Mouse (Mus musculus) cerebellum, adult 11-12 months (tissue): ENCODE results near the gene Rtca.
A peak's percentile ranks its signal among the peaks of the same experiment; 100 is the strongest.

Source experiments
- DNase-seq: peaks from one replicate; pipeline ENCODE4 v3.0.0; 2022

Rtca gene

DNA sequence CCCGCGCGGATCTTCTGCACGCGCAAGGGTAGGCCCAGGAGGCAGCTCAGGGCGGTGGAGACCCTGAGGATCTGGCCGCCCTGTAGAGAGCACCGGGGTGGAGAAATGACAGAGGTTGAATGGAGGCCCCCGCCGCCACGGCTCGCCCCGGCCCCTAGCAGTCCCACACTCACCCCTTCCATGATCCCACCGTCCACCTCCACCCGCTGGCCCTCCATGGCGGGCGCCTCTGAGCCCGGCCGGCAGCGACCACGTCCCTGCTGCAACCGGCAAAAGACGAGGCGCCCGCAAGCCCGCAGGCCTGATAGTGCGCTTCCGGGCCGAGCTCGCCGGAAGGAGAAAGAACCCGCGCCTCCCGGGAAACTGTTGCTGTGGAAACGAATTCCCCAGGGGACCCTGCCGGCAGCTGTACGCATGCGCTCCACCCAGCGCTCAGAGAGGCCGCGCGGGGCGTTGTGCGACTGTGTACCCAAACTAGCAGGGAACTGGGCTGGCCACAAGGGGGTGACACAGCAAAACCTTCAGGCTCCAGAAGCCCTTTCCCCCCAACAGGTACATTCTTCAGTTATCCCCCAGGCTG is at the start of gene Rtca:
TSS of gene Rtca (minus strand) at position 437 of the 580 bp plus-strand sequence.
- DNase-seq: peak; percentile 97

DNA sequence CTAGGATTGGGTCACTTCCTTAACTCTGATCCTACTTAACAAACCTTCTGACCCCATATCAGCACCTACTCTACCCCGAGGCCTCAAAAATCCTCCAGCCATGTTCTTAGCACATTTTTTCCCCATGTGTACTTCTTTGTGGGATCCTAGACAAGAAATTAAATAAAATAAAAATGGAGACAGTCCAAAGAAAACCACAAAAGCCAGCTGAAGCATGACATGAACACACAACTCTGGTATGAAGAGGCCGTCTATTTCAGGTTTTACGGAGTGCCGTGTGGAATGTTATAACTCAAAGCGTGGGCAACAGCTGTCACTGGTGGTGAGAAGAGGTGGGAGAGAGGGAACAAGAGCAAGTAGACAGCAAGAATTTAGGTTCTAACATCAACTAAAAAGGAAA is 43.4 kb upstream of the Rtca start:
- DNase-seq: no peak

DNA sequence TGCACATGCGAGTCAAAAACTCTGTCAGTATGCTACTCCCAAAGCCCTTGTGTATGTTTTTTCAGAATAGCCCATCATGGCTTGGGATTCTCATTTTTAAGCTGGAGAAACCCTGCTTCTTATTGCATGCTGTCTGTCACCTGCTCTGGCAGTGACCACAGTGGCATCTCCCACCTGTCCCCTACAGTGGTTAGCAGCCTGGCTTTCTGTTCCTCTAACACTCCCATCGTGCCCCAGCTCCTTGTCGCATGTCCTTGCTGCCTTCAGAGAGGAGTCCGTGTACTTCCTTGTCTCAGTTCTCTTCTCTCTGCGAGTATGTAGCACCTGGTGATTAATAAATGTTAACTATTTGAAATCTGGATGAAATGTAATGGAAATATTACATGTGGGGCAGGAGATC is 39.4 kb upstream of the Rtca start:
- no peak for DNase-seq

DNA sequence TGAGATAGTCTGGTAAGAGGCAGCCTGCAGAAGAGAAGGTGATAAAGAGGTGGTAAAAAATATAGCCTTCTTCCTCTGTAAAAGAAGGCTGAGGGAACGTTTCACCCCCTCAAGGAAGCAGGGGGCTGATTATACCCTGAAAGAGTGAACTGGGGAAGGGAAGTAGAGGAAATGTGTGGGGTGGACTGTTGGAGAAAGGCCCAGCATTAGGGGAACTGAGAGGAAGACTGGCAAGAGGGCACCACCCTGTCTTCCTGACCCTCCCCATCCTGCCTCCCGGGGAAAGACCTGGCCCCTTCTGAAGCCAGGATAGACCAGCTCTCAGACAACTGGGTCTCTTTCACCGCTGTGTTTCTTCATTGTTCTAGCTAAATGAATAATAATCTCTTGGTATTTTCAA is 34.5 kb upstream of the Rtca start:
- no peak for DNase-seq

GRCm38 (mm10) chr3:116542070-116542469 is 34.1 kb upstream of the Rtca start:
- no peak for DNase-seq

DNA sequence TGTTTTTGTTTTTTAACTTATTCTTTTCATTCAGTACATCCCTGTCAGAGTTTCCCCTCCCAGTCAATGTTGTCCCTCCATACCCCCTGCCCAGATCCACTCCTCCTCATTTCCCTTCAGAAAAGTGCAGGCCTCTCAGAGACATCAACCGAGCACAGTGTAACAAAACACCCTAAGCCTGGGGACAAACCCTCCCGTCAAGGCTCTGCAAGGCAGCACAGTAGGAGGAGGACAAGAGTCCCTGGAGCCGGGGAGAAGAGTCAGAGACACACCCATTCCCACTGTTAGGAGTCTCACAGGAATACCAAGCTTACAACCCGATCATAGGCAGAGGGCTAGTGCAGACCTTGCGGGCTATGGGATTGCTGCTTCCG is 29.2 kb upstream of the Rtca start:
- DNase-seq: no peak

DNA sequence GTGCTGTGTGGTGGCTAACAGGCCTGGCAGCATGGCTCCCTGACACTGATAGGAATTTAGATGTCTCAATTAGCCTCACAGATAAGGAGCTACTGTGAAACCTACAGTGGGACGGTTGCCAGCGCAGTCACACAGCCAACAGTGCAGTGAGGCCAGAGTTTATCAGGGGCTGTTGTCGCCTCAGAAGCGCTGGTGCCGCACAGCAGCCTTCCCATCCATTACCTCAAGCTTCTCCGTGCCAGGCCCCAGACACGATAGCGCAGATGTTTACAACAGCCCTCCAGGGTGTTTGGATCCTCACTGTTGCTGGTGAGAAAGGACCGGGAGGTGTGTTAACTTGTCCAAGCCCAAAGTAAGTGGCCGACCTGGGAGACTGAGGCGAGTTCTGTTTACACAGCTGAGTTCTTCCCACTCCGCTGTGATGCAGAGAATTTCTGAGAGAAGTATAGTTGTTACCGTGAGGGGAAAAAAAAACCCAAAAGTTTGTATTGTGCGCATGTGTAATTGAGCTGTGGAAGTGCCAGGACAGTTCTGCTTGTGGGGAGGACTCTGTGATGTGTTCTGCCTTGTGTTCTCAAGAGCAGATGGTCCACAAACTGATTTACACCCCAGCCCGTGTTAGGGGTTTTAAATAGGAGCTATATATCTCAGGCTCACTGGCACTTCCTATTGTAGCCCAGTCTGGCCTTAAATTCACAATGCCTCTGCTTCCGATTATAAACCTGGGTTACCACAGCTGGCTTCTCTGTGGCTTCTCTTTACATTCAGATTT is 28.6 kb upstream of the Rtca start:
- no peak for DNase-seq

DNA sequence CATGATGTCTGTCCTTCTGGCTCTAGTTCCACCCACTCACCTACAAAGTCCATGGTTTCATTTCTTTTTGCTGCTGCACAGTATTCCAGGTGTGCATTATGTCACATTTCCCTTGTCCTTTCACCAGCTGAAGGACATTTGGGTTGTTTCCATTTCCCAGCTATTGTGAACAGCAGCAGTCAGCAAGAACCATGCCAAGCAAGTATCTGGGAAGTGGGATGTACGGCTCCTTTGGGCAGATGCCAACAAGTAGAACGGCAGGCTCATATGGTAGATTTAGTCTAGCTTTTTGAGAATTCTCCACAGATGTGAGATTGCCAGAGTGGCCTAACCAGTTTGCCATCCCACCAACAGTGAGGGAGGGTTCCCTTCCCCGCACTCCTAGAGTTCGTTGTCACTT is 22.8 kb upstream of the Rtca start:
- DNase-seq: no peak

DNA sequence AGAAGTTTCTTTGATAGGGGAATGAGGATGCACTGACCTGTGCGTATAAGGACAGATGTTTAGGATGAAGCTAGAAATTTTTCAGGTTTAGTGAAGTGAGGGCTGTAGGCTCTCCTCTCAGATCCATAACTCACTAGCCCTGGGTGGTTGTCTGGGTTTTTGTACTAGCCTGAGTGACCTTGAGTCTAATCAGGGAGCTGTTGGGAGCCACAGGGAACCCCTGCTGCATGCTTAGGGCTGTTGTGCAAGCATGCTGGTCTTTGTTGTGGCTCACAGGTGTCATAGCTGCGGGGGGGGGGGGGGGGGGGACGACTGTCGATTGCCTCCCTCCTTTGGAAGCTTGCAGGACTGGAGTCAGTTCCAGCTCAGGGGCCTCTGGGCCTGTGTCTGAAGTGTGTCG is 21.7 kb upstream of the Rtca start:
- DNase-seq: no peak

- no peak for DNase-seq
These were observed 12.2 kb upstream of the Rtca start for GRCm38 (mm10) chr3:116520141-116520761.

DNA sequence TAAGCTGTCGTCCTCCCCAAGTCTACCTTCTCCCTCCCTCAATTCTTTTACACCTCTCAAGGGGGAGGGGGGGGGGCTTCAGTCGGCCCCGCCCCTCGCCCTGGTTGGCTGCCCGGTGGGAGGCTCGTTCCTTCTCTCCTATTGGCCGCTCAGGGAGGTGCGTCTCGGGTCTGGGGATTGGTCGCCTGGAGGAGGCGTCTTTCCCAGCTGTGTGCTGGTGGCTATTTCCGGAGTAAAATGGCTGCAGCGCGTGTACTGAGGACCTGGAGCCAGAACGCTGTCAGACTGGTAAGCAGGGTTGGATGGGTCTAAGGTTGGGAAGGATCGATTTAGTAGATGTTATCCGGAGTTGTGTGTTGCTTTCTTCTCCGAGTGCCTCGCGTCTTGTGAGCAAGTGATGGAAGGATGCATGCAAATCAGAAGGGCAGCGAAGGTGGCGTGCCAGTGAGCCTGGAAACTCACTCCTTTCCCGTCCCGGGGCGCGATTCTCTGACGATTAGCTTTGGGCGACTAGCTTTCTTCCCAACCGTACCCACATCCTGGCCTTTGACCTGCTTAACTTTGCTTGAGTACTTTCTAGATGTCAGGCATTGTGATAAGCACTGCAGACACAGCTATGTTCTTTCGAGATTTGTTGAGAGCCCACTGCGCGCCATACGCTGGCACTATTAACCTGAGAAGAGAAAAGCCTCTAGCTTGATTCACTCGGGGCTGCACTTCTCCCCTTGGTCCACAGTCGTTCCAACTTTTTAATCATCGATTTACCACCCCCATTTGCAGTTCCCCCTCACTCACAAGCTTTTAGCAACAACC is 5.1 kb upstream of the Rtca start, which contains the start of gene Dbt:
TSS of gene Dbt (plus strand) at position 167 of the 813 bp plus-strand sequence.
- peak; percentile 80 for DNase-seq

- peak; percentile 48 for DNase-seq
These were observed 4.3 kb upstream of the Rtca start for GRCm38 (mm10) chr3:116512151-116512903.

DNA sequence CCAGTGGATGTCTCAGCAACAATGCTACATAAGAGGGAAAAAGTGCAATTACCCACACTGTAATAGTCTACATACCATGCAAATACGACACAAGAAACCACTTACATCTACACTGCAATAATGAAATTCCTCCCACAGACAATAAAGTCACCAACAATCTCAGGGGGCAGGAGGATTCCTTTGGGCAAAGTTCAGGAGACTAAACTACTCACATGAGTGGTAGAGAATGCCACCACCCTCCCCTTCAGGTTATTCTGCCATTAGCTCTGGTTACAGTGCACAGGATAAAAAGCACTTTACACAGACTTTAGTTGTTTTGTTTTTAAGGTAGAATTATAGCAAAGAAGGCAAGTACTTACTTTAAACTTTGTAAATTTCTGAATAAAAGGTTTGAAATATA is 12.3 kb downstream of the Rtca start:
- DNase-seq: no peak

- DNase-seq: no peak
These were observed 14.3 kb downstream of the Rtca start for GRCm38 (mm10) chr3:116493658-116494057.

GRCm38 (mm10) chr3:116491923-116492454 is 16.0 kb downstream of the Rtca start:
- DNase-seq: no peak

DNA sequence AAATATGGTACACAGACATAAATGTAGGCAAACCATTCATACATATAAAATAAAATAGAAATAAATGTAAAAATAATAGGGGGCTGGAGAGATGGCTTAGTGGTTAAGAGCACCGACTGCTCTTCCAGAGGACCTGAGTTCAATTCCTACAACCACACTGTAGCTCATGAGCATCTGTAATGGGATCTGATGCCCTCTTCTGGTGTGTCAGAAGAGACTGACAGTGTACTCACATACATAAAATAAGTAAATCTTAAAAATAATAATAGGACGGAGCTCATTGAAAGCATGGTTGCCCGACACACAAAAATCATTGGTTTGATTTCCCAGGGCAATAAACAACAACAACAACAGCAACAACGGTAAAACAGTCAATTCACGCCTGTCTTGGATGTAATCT is 17.1 kb downstream of the Rtca start:
- no peak for DNase-seq

DNA sequence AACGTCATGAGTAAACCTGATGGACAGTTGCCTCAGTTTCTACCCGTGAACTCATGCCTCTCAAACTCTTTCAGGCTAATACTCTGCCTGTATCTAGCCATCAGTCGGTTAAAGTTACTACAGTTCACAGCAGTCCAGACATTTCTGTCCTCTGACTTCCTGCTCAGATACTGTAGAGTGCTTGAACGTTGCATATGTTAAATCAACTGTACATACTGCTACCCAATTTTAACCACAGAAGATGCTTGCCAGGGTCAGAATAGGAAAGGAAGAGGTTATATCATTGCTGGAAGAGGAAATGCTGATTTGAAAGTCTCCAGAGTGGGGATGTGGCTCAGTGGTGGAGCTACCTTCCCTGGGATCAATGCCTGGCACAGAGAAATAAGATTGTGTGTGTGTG is 24.7 kb downstream of the Rtca start:
- DNase-seq: no peak

DNA sequence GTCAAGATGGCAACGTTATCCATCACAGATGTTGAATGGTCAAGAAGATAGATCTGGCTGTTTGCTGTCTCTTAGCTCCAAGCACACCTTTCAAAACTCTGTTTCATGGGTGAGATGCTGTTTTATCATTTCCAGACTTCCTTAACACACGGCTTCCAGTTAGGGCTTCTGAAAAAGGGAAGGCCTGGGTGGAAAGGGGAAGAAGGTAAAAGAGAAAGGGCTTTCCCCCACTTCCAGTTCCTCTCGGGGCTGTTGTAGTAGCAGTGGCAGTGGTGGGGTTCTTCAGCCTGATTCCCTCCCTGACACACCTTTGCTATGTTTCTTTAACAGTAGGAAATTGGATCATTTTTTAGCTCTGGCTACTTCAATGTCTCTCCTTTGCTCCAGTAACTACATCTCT is 25.3 kb downstream of the Rtca start:
- no peak for DNase-seq

DNA sequence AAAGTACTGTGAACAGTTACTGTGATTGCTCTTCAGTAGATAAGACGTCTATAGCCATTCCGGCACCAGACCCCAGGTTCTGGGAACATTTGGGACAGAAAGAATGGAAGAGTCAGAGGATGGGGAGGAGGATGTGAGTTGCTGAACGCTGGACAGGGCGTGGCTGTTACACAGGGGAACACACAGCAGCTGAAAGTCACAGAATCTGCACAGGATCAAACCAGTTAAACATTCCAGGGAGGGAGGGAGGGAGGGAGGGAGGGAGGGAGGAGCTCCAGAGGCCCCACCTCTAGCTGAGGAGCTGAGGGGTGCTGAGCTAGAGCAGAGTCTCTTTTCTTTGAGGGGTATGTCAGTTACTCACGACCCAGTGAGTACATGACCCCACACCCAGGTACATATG is 27.1 kb downstream of the Rtca start:
- no peak for DNase-seq

DNA sequence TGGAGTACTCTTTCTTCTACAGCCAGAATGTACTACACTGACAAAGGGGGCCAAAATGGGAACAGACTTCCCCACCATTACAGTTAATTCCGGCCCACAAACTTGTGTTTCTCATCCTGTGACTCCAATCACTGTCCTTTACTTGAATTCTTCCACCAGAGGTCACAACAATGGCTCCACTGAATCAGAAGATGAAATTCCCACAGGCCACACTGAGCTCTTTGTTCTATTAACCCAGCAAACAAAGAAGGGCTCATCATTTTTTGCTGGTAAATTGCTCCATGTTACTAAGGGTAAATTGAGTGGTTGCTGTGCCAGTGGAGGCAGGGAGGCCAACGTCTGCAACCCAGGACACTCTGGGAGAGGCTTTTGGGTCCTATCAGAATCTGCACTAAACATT is 27.9 kb downstream of the Rtca start:
- DNase-seq: no peak

DNA sequence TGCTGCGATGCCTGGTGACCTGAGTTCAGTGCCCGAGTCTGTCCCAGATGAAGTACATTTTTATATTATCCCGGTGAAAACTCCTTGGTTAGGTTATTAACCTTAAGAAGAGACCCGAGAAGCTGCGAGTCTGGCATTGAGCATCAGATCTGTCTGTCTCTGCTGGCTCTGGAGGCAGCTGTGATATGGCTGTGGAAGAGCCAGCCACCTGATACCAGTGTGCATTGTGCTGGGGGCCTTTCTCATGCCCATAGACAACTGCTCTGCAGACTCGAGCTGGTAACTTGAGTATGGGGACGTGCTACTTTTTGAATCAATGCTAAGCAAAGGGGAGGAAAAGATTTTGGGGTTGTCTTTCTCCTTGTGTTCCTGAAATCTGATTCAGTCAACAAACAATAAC is 30.7 kb downstream of the Rtca start:
- DNase-seq: no peak

DNA sequence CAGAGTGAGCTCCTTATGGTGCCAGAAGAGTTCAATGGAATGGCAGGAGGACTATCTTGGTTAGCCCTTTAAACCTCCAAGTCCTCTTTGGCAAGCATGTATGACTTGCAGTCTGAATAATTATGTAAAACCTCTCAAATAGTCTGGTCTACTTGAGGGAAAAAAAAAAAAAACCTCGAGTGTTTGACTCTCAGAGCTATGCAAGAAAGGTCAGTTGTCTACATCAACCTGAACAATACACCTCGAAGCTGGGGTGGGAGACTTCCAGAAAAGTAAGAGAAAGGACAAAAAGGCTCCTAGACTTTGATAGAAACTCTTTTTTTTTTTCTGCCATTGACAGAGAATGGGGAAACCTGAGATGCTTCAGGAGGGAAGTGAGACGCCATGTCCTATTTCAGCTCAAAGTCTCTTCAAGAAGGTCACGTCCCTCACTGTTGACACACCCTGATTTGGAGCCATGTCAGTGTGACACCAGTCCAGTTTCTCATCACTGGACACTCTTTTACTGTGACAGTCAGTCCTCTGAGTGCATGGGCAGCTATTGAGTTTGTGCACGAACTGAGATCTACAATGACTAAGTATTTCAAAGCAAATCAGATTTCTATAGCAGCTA is 31.2 kb downstream of the Rtca start:
- DNase-seq: no peak
